Mouse (Mus musculus): ENCODE data around the gene Zfp365. TPM values are rescaled to one million over a fixed set of nuclear protein-coding genes. Genes with fewer than 3 reads are reported as not detected.

Zfp365 gene
- total and polyA plus RNA-seq, 3 experiments = 1.0 to 4.0 (median 1.2) TPM

DNA sequence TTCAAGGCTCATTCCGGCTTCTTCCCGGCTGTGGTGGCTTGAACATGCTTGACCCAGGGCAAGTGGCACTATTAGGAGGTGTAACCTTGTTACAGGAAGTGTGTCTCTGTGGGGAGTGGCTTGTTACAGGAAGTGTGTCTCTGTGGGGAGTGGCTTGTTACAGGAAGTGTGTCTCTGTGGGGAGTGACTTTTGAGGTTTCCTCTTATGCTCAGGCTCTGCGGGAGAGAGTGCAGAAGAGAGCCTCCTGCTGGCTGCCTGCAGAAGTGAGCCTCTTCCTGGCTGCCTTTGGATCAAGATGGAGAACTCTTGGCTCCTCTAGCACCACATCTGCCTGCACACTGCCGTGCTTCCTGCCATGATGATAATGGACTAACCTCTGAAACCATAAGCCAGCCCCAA, 31.1 kb upstream of the Zfp365 start:
- dilution Hi-C loops (cut with MboI; ENCODE audit: extremely low pct_ligation_motif_present, extremely low pct_unique_long_range_greater_than_20kb, low sequenced_read_pairs) (no loop called here), in situ Hi-C loops (cut with MboI; ENCODE audit: low pct_ligation_motif_present, low pct_unique_long_range_greater_than_20kb, low sequenced_read_pairs) (no loop called here)
- H3K79me2 ChIP-seq (replicated peaks; ENCODE audit: control insufficient read depth, extremely low read depth, insufficient read depth, poor library complexity, severe bottlenecking) = no peaks in the 10 kb centered on the region
- TF ChIP-seq NELFE (IDR thresholded peaks at IDR 0.05; ENCODE audit: low read depth, low read length) (no peak), IRF4 (IDR thresholded peaks at IDR 0.05; ENCODE audit: low read depth, low read length) (no peak), ELF1 (IDR thresholded peaks at IDR 0.05; ENCODE audit: low read depth, low read length) (peak; percentile 44), SMC3 (IDR thresholded peaks at IDR 0.05; ENCODE audit: low read depth, low read length) (0 out of 2 replicates have a peak, but pooled peaks have one; percentile 14), EP300 (IDR thresholded peaks at IDR 0.05; ENCODE audit: low read length) (no peak), POLR2A (IDR thresholded peaks at IDR 0.05; ENCODE audit: low read depth, low read length) (peak; percentile 22; the same call in 1 of the 2 replicates), USF2 (conservative IDR thresholded peaks at IDR 0.05; ENCODE audit: low read depth, low read length) (no peak), CTCF (conservative IDR thresholded peaks at IDR 0.05 in 1 of 2, IDR thresholded peaks at IDR 0.05 in 1 of 2; ENCODE audit: low read depth in 2 of 2, low read length in 2 of 2) (peak in 1 of 2 experiments; percentile 43; a peak in 2 of 4 replicates), ZMIZ1 (IDR thresholded peaks at IDR 0.05; ENCODE audit: low read depth, low read length) (no peak), GABPA (IDR thresholded peaks at IDR 0.05; ENCODE audit: insufficient replicate concordance, low read depth, low read length) (no peak), PAX5 (IDR thresholded peaks at IDR 0.05; ENCODE audit: low read length) (no peak), MXI1 (IDR thresholded peaks at IDR 0.05; ENCODE audit: low read depth, low read length) (no peak), MYC (IDR thresholded peaks at IDR 0.05; ENCODE audit: low read depth, low read length) (no peak)
- H3K9ac ChIP-seq (ENCODE audit: insufficient read depth, low read depth) = no peak overlapping the region
- peak; percentile 47 for DNase-seq (ENCODE audit: extremely low read depth)
- H3K36me3 ChIP-seq (replicated peaks in 1 of 2; ENCODE audit: control insufficient read depth in 1 of 2, insufficient read depth in 1 of 2, low read length in 1 of 2) = no peaks in the 10 kb centered on the region
- no peak overlapping the region for H3K27ac ChIP-seq (ENCODE audit: insufficient read depth, low read depth)
- H3K4me2 ChIP-seq (ENCODE audit: insufficient read depth, low read depth, poor library complexity, severe bottlenecking) = no peak overlapping the region
- peaks cover 2% of the 10 kb centered on the region for H3K9me3 ChIP-seq (replicated peaks; ENCODE audit: low read length)
- H3K27me3 ChIP-seq (replicated peaks) = no peaks in the 10 kb centered on the region
- H3K4me3 ChIP-seq (replicated peaks in 1 of 3; ENCODE audit: low read depth in 2 of 3, low read length in 2 of 3, poor library complexity in 1 of 3) = no peak overlapping the region
- peaks cover 8 to 9% of the 10 kb centered on the region in 2 experiments; a peak in 3 of 4 replicates for H3K4me1 ChIP-seq (ENCODE audit: control insufficient read depth in 1 of 2, insufficient read depth in 2 of 2)

GRCm38 (mm10) chr10:67939546-67939945, 27.1 kb upstream of the Zfp365 start:
- no peak for DNase-seq (ENCODE audit: extremely low read depth)
- no peak overlapping the region for H3K4me2 ChIP-seq (ENCODE audit: insufficient read depth, low read depth, poor library complexity, severe bottlenecking)
- dilution Hi-C loops (cut with MboI; ENCODE audit: extremely low pct_ligation_motif_present, extremely low pct_unique_long_range_greater_than_20kb, low sequenced_read_pairs) = no loop called here

More at GRCm38 (mm10) chr10:67939546-67939945, 27.1 kb upstream of the Zfp365 start:
- no peaks in the 10 kb centered on the region for H3K27me3 ChIP-seq (replicated peaks)
- no peak overlapping the region for H3K9ac ChIP-seq (ENCODE audit: insufficient read depth, low read depth)
- no peak for TF ChIP-seq POLR2AphosphoS2 (IDR thresholded peaks at IDR 0.05; ENCODE audit: low read depth, low read length)
- no peak for TF ChIP-seq CHD1 (IDR thresholded peaks at IDR 0.05; ENCODE audit: low read depth, low read length)
- TF ChIP-seq KAT2A (IDR thresholded peaks at IDR 0.05; ENCODE audit: insufficient replicate concordance, low read length) = no peak
- no peak for TF ChIP-seq SMC3 (IDR thresholded peaks at IDR 0.05; ENCODE audit: low read depth, low read length)
- TF ChIP-seq E2F4 (IDR thresholded peaks at IDR 0.05; ENCODE audit: insufficient replicate concordance, low read depth, low read length) = no peak
- no peak for TF ChIP-seq RCOR1 (conservative IDR thresholded peaks at IDR 0.05; ENCODE audit: low read depth, low read length)
- TF ChIP-seq GABPA (IDR thresholded peaks at IDR 0.05; ENCODE audit: insufficient replicate concordance, low read depth, low read length) = no peak
- TF ChIP-seq POLR2A (IDR thresholded peaks at IDR 0.05; ENCODE audit: low read depth, low read length) = no peak
- no peak for TF ChIP-seq JUND (conservative IDR thresholded peaks at IDR 0.05; ENCODE audit: low read depth, low read length)
- no peak overlapping the region for H3K27ac ChIP-seq (ENCODE audit: insufficient read depth, low read depth)
- peaks cover 9 to 12% of the 10 kb centered on the region in 2 experiments; a peak in 3 of 4 replicates for H3K4me1 ChIP-seq (ENCODE audit: control insufficient read depth in 1 of 2, insufficient read depth in 2 of 2)
- in situ Hi-C loops (cut with MboI; ENCODE audit: low pct_ligation_motif_present, low pct_unique_long_range_greater_than_20kb, low sequenced_read_pairs) = no loop called here
- no peak overlapping the region for H3K4me3 ChIP-seq (replicated peaks in 1 of 3; ENCODE audit: low read depth in 2 of 3, low read length in 2 of 3, poor library complexity in 1 of 3)
- H3K36me3 ChIP-seq (replicated peaks in 1 of 2; ENCODE audit: control insufficient read depth in 1 of 2, insufficient read depth in 1 of 2, low read length in 1 of 2) = no peaks in the 10 kb centered on the region
- H3K79me2 ChIP-seq (replicated peaks; ENCODE audit: control insufficient read depth, extremely low read depth, insufficient read depth, poor library complexity, severe bottlenecking) = no peaks in the 10 kb centered on the region
- H3K9me3 ChIP-seq (replicated peaks; ENCODE audit: low read length) = no peaks in the 10 kb centered on the region
